Comparison of ENCODE assay signal across 8 mouse cellular contexts in genomic region chr5:137746851-137747325, GRCm38 (mm10). TPM values are rescaled to one million over a fixed set of nuclear protein-coding genes. Genes with fewer than 3 reads are reported as not detected.
DNase-seq lines count a peak whose midpoint lies in the region; ATAC-seq and TF ChIP-seq lines count a peak whose summit lies in the region.

No protein-coding gene starts in this region.

- H3K9ac ChIP-seq in liver, embryonic 14.5 days (replicated peaks), result peak overlapping the region; percentile 94
- H3K9ac ChIP-seq in stomach, embryonic 15.5 days, result peak overlapping the region; percentile 71

- H3K4me2 ChIP-seq in liver, embryonic 14.5 days (ENCODE audit: low read depth), result peak overlapping the region; percentile 100
- H3K4me2 ChIP-seq in stomach, embryonic 15.5 days, result peak overlapping the region; percentile 99

- H3K36me3 ChIP-seq in liver, embryonic 14.5 days (replicated peaks; ENCODE audit: control insufficient read depth, insufficient read depth, low read depth), result peaks cover 13% of the 10 kb centered on the region
- peaks cover 14% of the 10 kb centered on the region for H3K36me3 ChIP-seq in stomach, embryonic 15.5 days

- no peak for TF ChIP-seq EP300 in liver, embryonic 14.5 days (IDR thresholded peaks at IDR 0.05; ENCODE audit: low read depth)

- peak overlapping the region; percentile 66 for H3K27ac ChIP-seq in left cerebral cortex, adult 2 months
- 0 out of 2 replicates have a peak overlapping the region, but pooled peaks have one; percentile 8 for H3K27ac ChIP-seq in cortical plate, adult 2 months (ENCODE audit: insufficient read depth, low read length)
- peak overlapping the region; percentile 98 for H3K27ac ChIP-seq in liver, embryonic 14.5 days
- H3K27ac ChIP-seq in stomach, embryonic 15.5 days, result peak overlapping the region; percentile 96

- H3K9me3 ChIP-seq in liver, embryonic 14.5 days (ENCODE audit: control insufficient read depth, low read length), result no peaks in the 10 kb centered on the region
- no peaks in the 10 kb centered on the region for H3K9me3 ChIP-seq in stomach, embryonic 15.5 days

- no peak for ATAC-seq in liver, embryonic 14.5 days (ENCODE audit: insufficient read depth)
- ATAC-seq in stomach, embryonic 15.5 days (ENCODE audit: insufficient read depth, low FRiP score, low read depth), result no peak; the same call in 1 of the 2 replicates
- ATAC-seq in monocyte, adult 5-6 weeks (replicated peaks; ENCODE audit: insufficient number of reproducible peaks, low FRiP score, low TSS enrichment, poor library complexity, severe bottlenecking), result no peak
- ATAC-seq in megakaryocyte progenitor cell, adult 5-6 weeks (replicated peaks; ENCODE audit: poor library complexity), result no peak

- no peaks in the 10 kb centered on the region for H3K4me1 ChIP-seq in cortical plate, adult 2 months (ENCODE audit: control insufficient read depth, insufficient read depth, low read length)
- peaks cover 28 to 30% of the 10 kb centered on the region in 2 experiments for H3K4me1 ChIP-seq in liver, embryonic 14.5 days (replicated peaks; ENCODE audit: control insufficient read depth in 2 of 2, insufficient read depth in 2 of 2, low read length in 1 of 2)
- H3K4me1 ChIP-seq in stomach, embryonic 15.5 days, result peaks cover 21% of the 10 kb centered on the region

- no peaks in the 10 kb centered on the region for H3K27me3 ChIP-seq in liver, embryonic 14.5 days (ENCODE audit: control insufficient read depth, insufficient read depth, low read length)
- no peaks in the 10 kb centered on the region for H3K27me3 ChIP-seq in stomach, embryonic 15.5 days (replicated peaks)

- H3K4me3 ChIP-seq in left cerebral cortex, adult 2 months, result peak overlapping the region; percentile 77
- H3K4me3 ChIP-seq in cortical plate, adult 2 months (ENCODE audit: insufficient read depth, low read length), result peak overlapping the region; percentile 56
- H3K4me3 ChIP-seq in liver, embryonic 14.5 days (ENCODE audit: insufficient read depth in 1 of 2, low read depth in 2 of 2, low read length in 2 of 2), result peak overlapping the region; percentile 81 to 96
- H3K4me3 ChIP-seq in stomach, embryonic 15.5 days (replicated peaks), result peak overlapping the region; percentile 76

- DNase-seq in left cerebral cortex, adult 2 months (ENCODE audit: extremely low spot score in 1 of 2, low spot score in 2 of 2), result no peak
- DNase-seq in left cerebral cortex, adult 18-20 months (ENCODE audit: low spot score in 2 of 2), result no peak
- DNase-seq in heart, postnatal 4 days, result peak; percentile 47
- DNase-seq in liver, embryonic 14.5 days (ENCODE audit: low read depth in 3 of 3, low spot score in 3 of 3), result no peak

- intact Hi-C loops in left cerebral cortex, adult 2 months (cut with DNase I), result loop anchor here (5.0 kb wide), 2 partner anchors 215 to 235 kb away; partner anchors contain the start of genes Epo and Gnb2

- no peak for TF ChIP-seq POLR2A in cortical plate, adult 2 months (IDR thresholded peaks at IDR 0.05; ENCODE audit: extremely low read depth, insufficient read depth, low read length)

- no peak for TF ChIP-seq CTCF in left cerebral cortex, adult 2 months (IDR thresholded peaks at IDR 0.05)
- no peak for TF ChIP-seq CTCF in cortical plate, adult 2 months (IDR thresholded peaks at IDR 0.05; ENCODE audit: extremely low read depth, insufficient read depth, low read length)
- no peak for TF ChIP-seq CTCF in liver, embryonic 14.5 days (IDR thresholded peaks at IDR 0.05; ENCODE audit: low read depth)

- WGBS in liver, embryonic 14.5 days (ENCODE audit: insufficient replicate concordance), result under 1% methylated on average over 16 of the region's 16 CpGs
- 1% methylated on average over 16 of the region's 16 CpGs for WGBS in stomach, embryonic 15.5 days

RNA-seq across cellular contexts. Expression of gene Tsc22d4, which starts 1.4 kb away (rescaled TPM):
- 100 to 1,000 TPM; 150 to 156 TPM for total RNA-seq in left cerebral cortex, adult 2 months (2021)
- total RNA-seq in left cerebral cortex, adult 18-20 months (2021), result 100 to 1,000 TPM; 139 to 145 TPM
- polyA plus RNA-seq in cortical plate, adult 2 months (2012; rRNA removed), result 365 and 366 TPM in 2 replicates
- total RNA-seq in heart, postnatal 4 days (2021), result 100 to 1,000 TPM; 230 to 231 TPM
- polyA plus RNA-seq in liver, embryonic 14.5 days (2012; rRNA removed), result 23.0 and 26.8 TPM in 2 replicates
- polyA plus RNA-seq in liver, embryonic 14.5 days (2014; fragmentation: Nextera tagmentation; extraction: Ambion mirVana), result 49.7 and 62.2 TPM in 2 replicates
- 130 and 138 TPM in 2 replicates for polyA plus RNA-seq in stomach, embryonic 15.5 days (2015; fragmentation: Nextera tagmentation; extraction: Ambion mirVana)
- total RNA-seq in monocyte, adult 5-6 weeks (2017), result 65.2 to 107 TPM (median 70.0 TPM) in 3 replicates
- total RNA-seq in megakaryocyte progenitor cell, adult 5-6 weeks (2015), result 39.6 and 58.5 TPM in 2 replicates
- 92.1 and 96.5 TPM in 2 replicates for total RNA-seq in megakaryocyte progenitor cell, adult 5-6 weeks (2017)

RNA-seq across cellular contexts. Expression of gene Nyap1, which starts 5.5 kb away (rescaled TPM):
- total RNA-seq in left cerebral cortex, adult 2 months (2021), result 10 to 100 TPM; 76.3 to 81.7 TPM
- 10 to 100 TPM; 80.1 to 82.0 TPM for total RNA-seq in left cerebral cortex, adult 18-20 months (2021)
- 69.7 and 74.8 TPM in 2 replicates for polyA plus RNA-seq in cortical plate, adult 2 months (2012; rRNA removed)
- total RNA-seq in heart, postnatal 4 days (2021), result 1 to 10 TPM; 3.1 to 3.3 TPM
- polyA plus RNA-seq in liver, embryonic 14.5 days (2012; rRNA removed), result 0.96 and 1.2 TPM in 2 replicates
- 0.03 and 0.05 TPM in 2 replicates for polyA plus RNA-seq in liver, embryonic 14.5 days (2014; fragmentation: Nextera tagmentation; extraction: Ambion mirVana)
- polyA plus RNA-seq in stomach, embryonic 15.5 days (2015; fragmentation: Nextera tagmentation; extraction: Ambion mirVana), result 2.7 and 2.9 TPM in 2 replicates
- total RNA-seq in monocyte, adult 5-6 weeks (2017), result 0.19 to 1.2 TPM (median 0.43 TPM) in 3 replicates
- total RNA-seq in megakaryocyte progenitor cell, adult 5-6 weeks (2015), result 0.02 and 0.05 TPM in 2 replicates
- total RNA-seq in megakaryocyte progenitor cell, adult 5-6 weeks (2017), result 0.07 and 0.17 TPM in 2 replicates

RNA-seq across cellular contexts. Expression of gene Ppp1r35, which starts 31.8 kb away (rescaled TPM):
- 10 to 100 TPM; 22.8 to 25.6 TPM for total RNA-seq in left cerebral cortex, adult 2 months (2021)
- total RNA-seq in left cerebral cortex, adult 18-20 months (2021), result 10 to 100 TPM; 23.7 to 25.7 TPM
- polyA plus RNA-seq in cortical plate, adult 2 months (2012; rRNA removed), result 26.9 and 27.6 TPM in 2 replicates
- 10 to 100 TPM; 16.5 to 17.1 TPM for total RNA-seq in heart, postnatal 4 days (2021)
- 22.8 and 23.1 TPM in 2 replicates for polyA plus RNA-seq in liver, embryonic 14.5 days (2012; rRNA removed)
- polyA plus RNA-seq in liver, embryonic 14.5 days (2014; fragmentation: Nextera tagmentation; extraction: Ambion mirVana), result 25.5 and 27.0 TPM in 2 replicates
- polyA plus RNA-seq in stomach, embryonic 15.5 days (2015; fragmentation: Nextera tagmentation; extraction: Ambion mirVana), result 22.5 and 26.2 TPM in 2 replicates
- 8.7 to 10.8 TPM (median 9.5 TPM) in 3 replicates for total RNA-seq in monocyte, adult 5-6 weeks (2017)
- total RNA-seq in megakaryocyte progenitor cell, adult 5-6 weeks (2015), result 64.5 and 77.4 TPM in 2 replicates
- total RNA-seq in megakaryocyte progenitor cell, adult 5-6 weeks (2017), result 38.4 and 38.6 TPM in 2 replicates

RNA-seq across cellular contexts. Expression of gene Mepce, which starts 40.6 kb away (rescaled TPM):
- 10 to 100 TPM; 40.1 to 45.2 TPM for total RNA-seq in left cerebral cortex, adult 2 months (2021)
- total RNA-seq in left cerebral cortex, adult 18-20 months (2021), result 10 to 100 TPM; 39.1 to 50.2 TPM
- polyA plus RNA-seq in cortical plate, adult 2 months (2012; rRNA removed), result 37.8 and 38.1 TPM in 2 replicates
- total RNA-seq in heart, postnatal 4 days (2021), result 10 to 100 TPM; 29.0 to 40.3 TPM
- 12.2 and 13.3 TPM in 2 replicates for polyA plus RNA-seq in liver, embryonic 14.5 days (2012; rRNA removed)
- 5.1 and 6.4 TPM in 2 replicates for polyA plus RNA-seq in liver, embryonic 14.5 days (2014; fragmentation: Nextera tagmentation; extraction: Ambion mirVana)
- 7.5 and 10.4 TPM in 2 replicates for polyA plus RNA-seq in stomach, embryonic 15.5 days (2015; fragmentation: Nextera tagmentation; extraction: Ambion mirVana)
- 20.7 to 27.6 TPM (median 21.5 TPM) in 3 replicates for total RNA-seq in monocyte, adult 5-6 weeks (2017)
- total RNA-seq in megakaryocyte progenitor cell, adult 5-6 weeks (2015), result 34.6 and 37.4 TPM in 2 replicates
- 13.8 and 16.7 TPM in 2 replicates for total RNA-seq in megakaryocyte progenitor cell, adult 5-6 weeks (2017)

RNA-seq across cellular contexts. Expression of gene Zcwpw1, which starts 40.7 kb away (rescaled TPM):
- total RNA-seq in left cerebral cortex, adult 2 months (2021), result 1 to 10 TPM; 5.7 to 8.2 TPM
- total RNA-seq in left cerebral cortex, adult 18-20 months (2021), result 1 to 10 TPM; 5.9 to 7.6 TPM
- 11.3 and 12.6 TPM in 2 replicates for polyA plus RNA-seq in cortical plate, adult 2 months (2012; rRNA removed)
- 1 to 10 TPM; 2.4 to 3.2 TPM for total RNA-seq in heart, postnatal 4 days (2021)
- polyA plus RNA-seq in liver, embryonic 14.5 days (2012; rRNA removed), result 2.2 and 3.1 TPM in 2 replicates
- 2.1 and 2.4 TPM in 2 replicates for polyA plus RNA-seq in liver, embryonic 14.5 days (2014; fragmentation: Nextera tagmentation; extraction: Ambion mirVana)
- 18.3 and 20.5 TPM in 2 replicates for polyA plus RNA-seq in stomach, embryonic 15.5 days (2015; fragmentation: Nextera tagmentation; extraction: Ambion mirVana)
- total RNA-seq in monocyte, adult 5-6 weeks (2017), result 5.5 to 18.4 TPM (median 12.3 TPM) in 3 replicates
- 6.2 and 9.1 TPM in 2 replicates for total RNA-seq in megakaryocyte progenitor cell, adult 5-6 weeks (2015)
- total RNA-seq in megakaryocyte progenitor cell, adult 5-6 weeks (2017), result 10.5 and 11.8 TPM in 2 replicates

Comparison
In these comparisons a context has a peak if more than half of its experiments do, and no peak if none do; other contexts are left out.
1. H3K27ac ChIP-seq: peak in every context shown above with its lines; median percentile 98 in liver, embryonic 14.5 days; 96 in stomach, embryonic 15.5 days; 66 in left cerebral cortex, adult 2 months; 8 in cortical plate, adult 2 months.
2. RNA of gene Nyap1, which starts 5.5 kb away (total RNA-seq): 80.1 to 82.0 TPM in left cerebral cortex, adult 18-20 months and 76.3 to 81.7 TPM in left cerebral cortex, adult 2 months; 3.1 to 3.3 TPM in heart, postnatal 4 days, 0.19 to 1.2 TPM in monocyte, adult 5-6 weeks and 0.02 to 0.17 TPM in megakaryocyte progenitor cell, adult 5-6 weeks; every median in the first group is over 10 times any median in the second.
3. Peak in every context shown above with its lines, with median percentiles within 50 percentile points of each other: H3K4me3 ChIP-seq.